Mouse (Mus musculus) heart, adult 11 months (tissue): ENCODE data around the gene Pcca.

Source experiments
- DNase-seq: peaks from one replicate; pipeline ENCODE4 v3.0.0; 2022

Pcca gene

GRCm38 (mm10) chr14:122649336-122649950, 115.3 kb downstream of the Pcca start:
- DNase-seq: peak; percentile 24

GRCm38 (mm10) chr14:122651681-122652080, 117.6 kb downstream of the Pcca start:
- no peak for DNase-seq

GRCm38 (mm10) chr14:122675661-122676060, 141.5 kb downstream of the Pcca start:
- peak; percentile 58 for DNase-seq

GRCm38 (mm10) chr14:122683645-122684044, 149.5 kb downstream of the Pcca start:
- no peak for DNase-seq

GRCm38 (mm10) chr14:122684250-122684649, 150.1 kb downstream of the Pcca start:
- DNase-seq: no peak

- DNase-seq: no peak
Measured at GRCm38 (mm10) chr14:122684811-122685210, 150.7 kb downstream of the Pcca start.

GRCm38 (mm10) chr14:122687398-122687797, 153.3 kb downstream of the Pcca start:
- DNase-seq: no peak

GRCm38 (mm10) chr14:122688378-122688777, 154.3 kb downstream of the Pcca start:
- DNase-seq: no peak

GRCm38 (mm10) chr14:122689136-122689815, 155.2 kb downstream of the Pcca start:
- no peak for DNase-seq

- no peak for DNase-seq
Measured at GRCm38 (mm10) chr14:122691555-122691954, 157.4 kb downstream of the Pcca start.

GRCm38 (mm10) chr14:122700333-122700732, 166.2 kb downstream of the Pcca start:
- DNase-seq: no peak

- no peak for DNase-seq
Measured at GRCm38 (mm10) chr14:122713793-122714192, 179.7 kb downstream of the Pcca start.

- DNase-seq: no peak
Measured at GRCm38 (mm10) chr14:122714911-122715310, 180.8 kb downstream of the Pcca start.

- DNase-seq: no peak
Measured at GRCm38 (mm10) chr14:122716057-122716456, 181.9 kb downstream of the Pcca start.

GRCm38 (mm10) chr14:122719496-122720080, 185.5 kb downstream of the Pcca start:
- DNase-seq: no peak

- no peak for DNase-seq
Measured at GRCm38 (mm10) chr14:122720989-122721388, 186.9 kb downstream of the Pcca start.

- no peak for DNase-seq
Measured at GRCm38 (mm10) chr14:122721750-122722149, 187.6 kb downstream of the Pcca start.

- DNase-seq: no peak
Measured at GRCm38 (mm10) chr14:122726456-122726855, 192.3 kb downstream of the Pcca start.

GRCm38 (mm10) chr14:122729431-122730073, 195.4 kb downstream of the Pcca start:
- peak; percentile 19 for DNase-seq

- DNase-seq: peak; percentile 68
Measured at GRCm38 (mm10) chr14:122730921-122731551, 196.9 kb downstream of the Pcca start.

GRCm38 (mm10) chr14:122736806-122737205, 202.7 kb downstream of the Pcca start:
- peak; percentile 55 for DNase-seq

GRCm38 (mm10) chr14:122747860-122748842, 214.0 kb downstream of the Pcca start:
- peak; percentile 42 for DNase-seq
